Mouse (Mus musculus) gastrocnemius, postnatal 14 days (tissue): ENCODE results near the gene 6330409D20Rik. TPM values are rescaled to one million over a fixed set of nuclear protein-coding genes. Genes with fewer than 3 reads are reported as not detected.

Experiments used
- DNase-seq: peaks from one replicate; pipeline ENCODE4 v3.0.0; 2021; ENCODE audit warnings: mixed read lengths
- intact Hi-C: fragments of 180-260 bp; cut with DNase I; formaldehyde crosslinking; loops from one replicate; pipeline ENCODE4 v1.15.1; 2025; ENCODE audit warnings: low total_unique reads
- microRNA-seq, 2 experiments: library from miRNA; unstranded; fragments of <30 nt; microRNA quantifications; one replicate each; pipeline ENCODE4 v1.2.0; 2021
- total RNA-seq, 2 experiments: library from RNA; stranded (reverse); gene quantifications; 2 replicates each; pipeline ENCODE4 v1.2.3; 2021

Gene 6330409D20Rik
- total RNA-seq, 2 experiments from 2014 or later = not detected

GRCm38 (mm10) chr2:32682721-32683417, 57.9 kb downstream of the 6330409D20Rik start:
- intact Hi-C loops = loop anchor here (5.0 kb wide), 1 partner anchor 41 kb away; no protein-coding TSS in a partner anchor
- DNase-seq = peak; percentile 61

Small RNA genes lying within 50 kb of the gene (microRNA-seq; reads per million reads assigned to microRNA genes)
- 0 reads per million in 2 experiments for gene Mir2861
- 0 reads per million in 2 experiments for gene Mir3960
- 0 to 0.32 reads per million in 2 experiments for gene Mir8093

Other genes with a start within 250 kb of the 6330409D20Rik start
- 1 to 10 TPM; 3.5 to 4.2 TPM for gene Fam102a, start 205.7 kb downstream of the 6330409D20Rik start, total RNA-seq
- gene Dpm2, start 170.2 kb downstream of the 6330409D20Rik start, total RNA-seq = 10 to 100 TPM; 17.6 to 17.8 TPM
- not detected for gene Pip5kl1, start 166.2 kb downstream of the 6330409D20Rik start, total RNA-seq
- gene 9430097D07Rik, start 165.3 kb downstream of the 6330409D20Rik start, total RNA-seq = not detected
- 10 to 100 TPM; 25.6 to 26.3 TPM for gene St6galnac4, start 153.9 kb downstream of the 6330409D20Rik start, total RNA-seq
- gene St6galnac6, start 141.3 kb downstream of the 6330409D20Rik start, total RNA-seq = 10 to 100 TPM; 42.7 to 51.0 TPM
- gene Ak1, start 119.3 kb downstream of the 6330409D20Rik start, total RNA-seq = 1,000 to 10,000 TPM; 1,800 to 1,917 TPM
- gene Eng, start 94.4 kb downstream of the 6330409D20Rik start, total RNA-seq = 10 to 100 TPM; 46.8 to 49.3 TPM
- gene Fpgs, start 36.9 kb downstream of the 6330409D20Rik start, total RNA-seq = 10 to 100 TPM in 1 of 2 experiments, 1 to 10 TPM in 1; 6.7 to 11.1 TPM
- 10 to 100 TPM; 21.3 to 23.9 TPM for gene Cdk9, start 27.9 kb downstream of the 6330409D20Rik start, total RNA-seq
- 10 to 100 TPM; 10.2 to 16.1 TPM for gene Sh2d3c, start 20.0 kb downstream of the 6330409D20Rik start, total RNA-seq
- gene Tor2a, start 16.2 kb upstream of the 6330409D20Rik start, total RNA-seq = 1 to 10 TPM; 7.5 to 8.2 TPM
- not detected for gene Ttc16, start 34.6 kb upstream of the 6330409D20Rik start, total RNA-seq
- 1 to 10 TPM; 2.4 to 3.0 TPM for gene Ptrh1, start 34.8 kb upstream of the 6330409D20Rik start, total RNA-seq
- gene Cfap157, start 43.4 kb upstream of the 6330409D20Rik start, total RNA-seq = under 1 TPM in 1 of 2 experiments, not detected in 1; 0.35 TPM
- 10 to 100 TPM in 1 of 2 experiments, 1 to 10 TPM in 1; 7.2 to 10.6 TPM for gene Stxbp1, start 106.2 kb upstream of the 6330409D20Rik start, total RNA-seq
- 10 to 100 TPM; 12.1 to 15.8 TPM for gene Fam129b, start 135.1 kb upstream of the 6330409D20Rik start, total RNA-seq
- gene Rpl12, start 220.5 kb upstream of the 6330409D20Rik start, total RNA-seq = 100 to 1,000 TPM; 105 to 143 TPM
- 10 to 100 TPM; 12.0 to 12.2 TPM for gene Lrsam1, start 220.6 kb upstream of the 6330409D20Rik start, total RNA-seq
- gene Slc2a8, start 241.1 kb upstream of the 6330409D20Rik start, total RNA-seq = 10 to 100 TPM in 1 of 2 experiments, 1 to 10 TPM in 1; 8.5 to 10.5 TPM